Mouse (Mus musculus) NIH3T3 (cell line): Measurements from ENCODE around the gene Gm20765.
"Not testable (repeated sequence)": the region's sequence is repeated elsewhere in the genome, so short reads cannot be mapped to it uniquely, and the experiment has no call there.

Experiments used
- DNase-seq: peaks from one replicate; pipeline ENCODE4 v3.0.0-alpha.2; 2012; ENCODE audit warnings: low read depth

Gm20765 gene

DNA sequence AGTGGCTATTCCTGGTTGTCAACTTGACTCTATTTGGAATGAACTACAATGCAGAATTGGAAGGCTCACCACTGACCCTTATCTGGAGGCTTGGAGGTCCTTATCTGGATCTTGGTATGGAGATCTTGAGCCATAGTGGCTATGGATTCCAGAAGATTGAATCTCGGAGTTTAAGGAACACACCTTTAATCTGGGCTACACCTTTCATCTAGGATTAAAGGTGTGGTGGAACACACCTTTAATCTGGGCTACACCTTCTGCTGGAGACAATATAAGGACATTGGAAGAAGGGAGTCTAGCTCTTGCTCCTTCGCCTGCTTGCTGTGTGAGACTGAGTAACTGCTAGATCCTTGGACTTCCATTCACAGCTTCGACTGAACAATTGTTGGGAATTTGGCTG, at the start of gene Gm20765:
TSS of gene Gm20765 (plus strand) at position 301 of the 400 bp plus-strand sequence.
- not testable (repeated sequence) for DNase-seq

GRCm38 (mm10) chr10:104142687-104143086, 42.6 kb upstream of the Gm20765 start, which contains the start of gene Gm21293:
Gm21293 (plus strand) TSS chr10:104142987.
- not testable (repeated sequence) for DNase-seq

- DNase-seq: not testable (repeated sequence)
Observed at GRCm38 (mm10) chr10:104151197-104151596, 34.1 kb upstream of the Gm20765 start, which contains the start of gene Gm6763. Gm6763 (plus strand) TSS chr10:104151497.

DNA sequence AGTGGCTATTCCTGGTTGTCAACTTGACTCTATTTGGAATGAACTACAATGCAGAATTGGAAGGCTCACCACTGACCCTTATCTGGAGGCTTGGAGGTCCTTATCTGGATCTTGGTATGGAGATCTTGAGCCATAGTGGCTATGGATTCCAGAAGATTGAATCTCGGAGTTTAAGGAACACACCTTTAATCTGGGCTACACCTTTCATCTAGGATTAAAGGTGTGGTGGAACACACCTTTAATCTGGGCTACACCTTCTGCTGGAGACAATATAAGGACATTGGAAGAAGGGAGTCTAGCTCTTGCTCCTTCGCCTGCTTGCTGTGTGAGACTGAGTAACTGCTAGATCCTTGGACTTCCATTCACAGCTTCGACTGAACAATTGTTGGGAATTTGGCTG, 25.6 kb upstream of the Gm20765 start, which contains the start of gene Gm8764:
TSS of gene Gm8764 (plus strand) at position 301 of the 400 bp plus-strand sequence.
- not testable (repeated sequence) for DNase-seq

DNA sequence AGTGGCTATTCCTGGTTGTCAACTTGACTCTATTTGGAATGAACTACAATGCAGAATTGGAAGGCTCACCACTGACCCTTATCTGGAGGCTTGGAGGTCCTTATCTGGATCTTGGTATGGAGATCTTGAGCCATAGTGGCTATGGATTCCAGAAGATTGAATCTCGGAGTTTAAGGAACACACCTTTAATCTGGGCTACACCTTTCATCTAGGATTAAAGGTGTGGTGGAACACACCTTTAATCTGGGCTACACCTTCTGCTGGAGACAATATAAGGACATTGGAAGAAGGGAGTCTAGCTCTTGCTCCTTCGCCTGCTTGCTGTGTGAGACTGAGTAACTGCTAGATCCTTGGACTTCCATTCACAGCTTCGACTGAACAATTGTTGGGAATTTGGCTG, 17.1 kb upstream of the Gm20765 start, which contains the start of gene Gm21304:
TSS of gene Gm21304 (plus strand) at position 301 of the 400 bp plus-strand sequence.
- DNase-seq: not testable (repeated sequence)

DNA sequence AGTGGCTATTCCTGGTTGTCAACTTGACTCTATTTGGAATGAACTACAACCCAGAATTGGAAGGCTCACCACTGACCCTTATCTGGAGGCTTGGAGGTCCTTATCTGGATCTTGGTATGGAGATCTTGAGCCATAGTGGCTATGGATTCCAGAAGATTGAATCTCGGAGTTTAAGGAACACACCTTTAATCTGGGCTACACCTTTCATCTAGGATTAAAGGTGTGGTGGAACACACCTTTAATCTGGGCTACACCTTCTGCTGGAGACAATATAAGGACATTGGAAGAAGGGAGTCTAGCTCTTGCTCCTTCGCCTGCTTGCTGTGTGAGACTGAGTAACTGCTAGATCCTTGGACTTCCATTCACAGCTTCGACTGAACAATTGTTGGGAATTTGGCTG, 8.6 kb upstream of the Gm20765 start, which contains the start of gene Gm21312:
TSS of gene Gm21312 (plus strand) at position 301 of the 400 bp plus-strand sequence.
- not testable (repeated sequence) for DNase-seq

- DNase-seq: not testable (repeated sequence)
Observed at GRCm38 (mm10) chr10:104193742-104194141, 8.4 kb downstream of the Gm20765 start, which contains the start of gene Gm4340. Gm4340 (plus strand) TSS chr10:104194042.

DNA sequence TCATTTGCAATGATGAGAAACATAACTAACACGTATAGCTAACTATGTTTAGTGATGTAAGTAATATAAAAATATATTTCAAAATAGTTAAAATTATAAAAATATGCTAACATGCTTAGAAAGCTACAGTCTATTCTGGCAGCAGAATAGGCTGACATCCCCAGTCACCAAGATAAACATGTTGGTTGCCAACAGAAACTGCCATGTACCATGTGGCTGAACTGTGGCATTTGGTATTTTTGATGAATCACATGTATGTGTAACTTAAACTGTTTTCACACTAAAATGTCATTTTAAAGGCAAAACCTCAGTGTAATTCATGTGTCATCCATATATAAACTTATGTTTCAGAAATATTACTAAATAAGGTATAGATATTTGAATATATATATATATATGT, 24.3 kb downstream of the Gm20765 start:
- no peak for DNase-seq

- no peak for DNase-seq
Observed at GRCm38 (mm10) chr10:104210268-104210990, 25.1 kb downstream of the Gm20765 start.

DNA sequence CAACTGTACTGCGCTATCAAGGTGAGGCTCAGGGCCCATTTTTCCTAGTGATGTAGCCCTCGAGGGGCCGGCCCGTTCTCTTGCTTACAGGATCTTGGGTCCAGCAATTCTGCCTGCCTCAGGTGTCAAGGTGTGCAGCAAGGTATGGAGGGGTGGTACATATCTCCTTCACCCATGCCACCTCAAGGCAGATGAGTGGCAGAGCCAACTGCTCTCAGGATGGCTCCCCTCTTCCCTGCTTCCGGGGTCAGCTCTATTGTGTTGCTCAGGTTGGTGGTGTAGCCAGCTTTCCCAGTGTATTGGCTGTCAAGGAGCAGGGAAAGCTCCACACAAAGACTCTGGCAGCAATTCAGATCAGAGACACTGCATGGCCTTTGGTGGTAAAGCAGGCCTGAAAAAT, 29.2 kb downstream of the Gm20765 start:
- no peak for DNase-seq

DNA sequence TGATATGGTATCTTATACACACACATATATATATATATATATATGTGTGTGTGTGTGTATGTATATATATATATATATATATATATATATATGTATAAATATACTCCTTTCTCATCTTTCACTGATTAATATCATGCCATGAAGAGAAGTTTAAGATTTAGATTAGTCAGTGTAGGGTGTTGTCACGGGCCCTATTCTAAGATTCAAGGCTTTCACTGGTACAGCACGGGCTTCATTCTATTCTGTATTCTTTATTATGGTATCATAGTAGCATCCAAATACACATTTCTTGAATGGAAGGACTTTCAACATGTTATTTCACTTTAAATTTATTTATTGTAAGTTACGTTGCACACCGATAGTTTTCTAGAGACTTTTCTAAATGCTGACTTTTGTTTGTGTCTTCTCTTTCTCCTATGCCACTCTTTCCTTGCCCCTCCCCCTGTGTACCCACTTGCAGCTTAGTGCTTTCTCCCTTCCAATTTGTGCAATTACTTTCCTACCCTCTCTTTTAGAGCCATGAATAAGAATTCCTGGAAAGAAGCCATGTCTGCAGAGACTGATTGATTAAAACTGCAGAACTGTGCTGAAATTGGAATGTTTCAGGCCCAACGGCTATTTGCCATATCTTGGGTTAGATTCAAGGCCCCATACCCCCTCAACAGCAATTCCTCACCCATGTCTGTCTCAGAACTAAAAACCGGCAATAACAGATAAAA, 35.1 kb downstream of the Gm20765 start:
- no peak for DNase-seq
